Mouse (Mus musculus): ENCODE results near the gene Frmpd1. TPM values are rescaled to one million over a fixed set of nuclear protein-coding genes. Genes with fewer than 3 reads are reported as not detected.

Gene Frmpd1
- total and polyA plus RNA-seq, 3 experiments = 9.2 to 23.2 (median 20.8) TPM

DNA sequence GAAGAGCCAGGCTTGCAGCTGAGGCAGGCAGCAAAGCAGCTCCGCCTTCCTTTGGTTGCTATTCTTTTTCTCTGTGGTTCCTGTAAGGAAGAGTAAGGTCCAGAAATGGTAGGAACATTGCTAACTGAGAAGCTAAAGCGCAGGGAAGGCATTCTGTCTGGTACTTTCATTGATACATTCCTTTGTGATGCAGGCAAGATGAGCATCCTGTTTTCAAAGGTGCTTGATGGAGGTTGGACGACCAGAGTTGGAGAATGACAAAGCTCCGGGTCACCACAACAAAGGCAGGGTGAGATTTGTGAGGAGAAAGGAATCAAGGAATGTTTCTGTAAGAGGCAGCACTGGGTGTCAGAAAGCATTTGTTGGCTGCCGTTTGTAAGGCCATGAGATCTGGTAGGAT is 103.2 kb downstream of the Frmpd1 start:
- Histone ChIP-seq H3K4me1 (ENCODE audit: insufficient read depth, low read depth, low read length) (peaks cover 8% of the 10 kb centered on the region), H3K36me3 (replicated peaks) (peaks cover 25% of the 10 kb centered on the region), H3K27me3 (ENCODE audit: insufficient read depth, low read length) (peaks cover 15% of the 10 kb centered on the region), H3K9me3 (replicated peaks) (no peaks in the 10 kb centered on the region), H3K4me3 (ENCODE audit: low read depth, low read length) (no peak overlapping the region)
- ATAC-seq (ENCODE audit: extremely low read depth, insufficient number of reproducible peaks, low FRiP score, poor library complexity, severe bottlenecking) = no peak
- TF ChIP-seq GATA2 (IDR thresholded peaks at IDR 0.05; ENCODE audit: borderline replicate concordance, low read depth, low read length) (no peak), POLR2AphosphoS5 (IDR thresholded peaks at IDR 0.05; ENCODE audit: insufficient replicate concordance, low read depth, low read length) (no peak), TAL1 (conservative IDR thresholded peaks at IDR 0.05; ENCODE audit: low read depth, low read length) (no peak), GATA1 (IDR thresholded peaks at IDR 0.05; ENCODE audit: borderline replicate concordance, low read length) (no peak), CTCF (IDR thresholded peaks at IDR 0.05; ENCODE audit: low read depth, low read length) (no peak)
- no peak for DNase-seq (ENCODE audit: low spot score)

GRCm38 (mm10) chr4:45296662-45297564 is 112.2 kb downstream of the Frmpd1 start, which contains the start of gene Trmt10b:
TSS of gene Trmt10b (plus strand) at chr4:45297127.
- no peaks in the 10 kb centered on the region for H3K9me3 ChIP-seq (replicated peaks)
- peaks cover 24% of the 10 kb centered on the region for H3K36me3 ChIP-seq (replicated peaks)
- ATAC-seq (ENCODE audit: extremely low read depth, insufficient number of reproducible peaks, low FRiP score, poor library complexity, severe bottlenecking) (peak; percentile 88), DNase-seq (ENCODE audit: low spot score) (peak; percentile 74)
- H3K4me1 ChIP-seq (ENCODE audit: insufficient read depth, low read depth, low read length) = peaks cover 12% of the 10 kb centered on the region
- TF ChIP-seq GATA2 (IDR thresholded peaks at IDR 0.05; ENCODE audit: borderline replicate concordance, low read depth, low read length) = no peak
- no peak for TF ChIP-seq POLR2AphosphoS5 (IDR thresholded peaks at IDR 0.05; ENCODE audit: insufficient replicate concordance, low read depth, low read length)
- no peak for TF ChIP-seq CTCF (IDR thresholded peaks at IDR 0.05; ENCODE audit: low read depth, low read length)
- TF ChIP-seq GATA1 (IDR thresholded peaks at IDR 0.05; ENCODE audit: borderline replicate concordance, low read length) = no peak
- no peak for TF ChIP-seq TAL1 (conservative IDR thresholded peaks at IDR 0.05; ENCODE audit: low read depth, low read length)
- peak within 1 kb of the TSS; percentile 77 for H3K4me3 ChIP-seq (ENCODE audit: low read depth, low read length)
- no peaks in the 10 kb centered on the region for H3K27me3 ChIP-seq (ENCODE audit: insufficient read depth, low read length)

DNA sequence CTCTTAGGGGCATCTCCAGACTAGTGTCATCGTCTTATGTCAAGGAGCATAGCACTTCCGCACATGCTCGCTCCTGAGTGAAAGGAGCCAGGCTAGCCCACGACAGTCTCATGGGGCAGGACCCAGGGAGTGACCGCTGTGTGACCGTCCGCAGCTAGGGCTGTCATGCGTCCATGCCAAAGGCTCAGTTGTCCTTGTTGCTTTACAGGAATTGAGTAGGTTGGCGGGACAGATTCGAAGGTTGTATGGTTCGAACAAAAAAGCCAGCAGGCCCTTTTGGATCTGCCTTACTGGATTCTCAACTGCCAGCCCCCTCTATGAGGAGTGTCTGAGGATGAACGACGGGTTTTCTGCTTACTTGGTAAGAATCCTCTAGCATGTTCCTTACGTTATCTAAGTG is 120.9 kb downstream of the Frmpd1 start:
- H3K4me3 ChIP-seq (ENCODE audit: low read depth, low read length) = no peak overlapping the region
- no peak for ATAC-seq (ENCODE audit: extremely low read depth, insufficient number of reproducible peaks, low FRiP score, poor library complexity, severe bottlenecking)
- peaks cover 82% of the 10 kb centered on the region for H3K36me3 ChIP-seq (replicated peaks)
- peaks cover 4% of the 10 kb centered on the region; the same call in 1 of the 2 replicates for H3K4me1 ChIP-seq (ENCODE audit: insufficient read depth, low read depth, low read length)
- TF ChIP-seq CTCF (IDR thresholded peaks at IDR 0.05; ENCODE audit: low read depth, low read length) = no peak
- no peak for TF ChIP-seq GATA1 (IDR thresholded peaks at IDR 0.05; ENCODE audit: borderline replicate concordance, low read length)
- no peak for TF ChIP-seq TAL1 (conservative IDR thresholded peaks at IDR 0.05; ENCODE audit: low read depth, low read length)
- TF ChIP-seq GATA2 (IDR thresholded peaks at IDR 0.05; ENCODE audit: borderline replicate concordance, low read depth, low read length) = no peak
- TF ChIP-seq POLR2AphosphoS5 (IDR thresholded peaks at IDR 0.05; ENCODE audit: insufficient replicate concordance, low read depth, low read length) = no peak
- H3K27me3 ChIP-seq (ENCODE audit: insufficient read depth, low read length) = no peaks in the 10 kb centered on the region
- no peak for DNase-seq (ENCODE audit: low spot score)
- no peaks in the 10 kb centered on the region for H3K9me3 ChIP-seq (replicated peaks)

DNA sequence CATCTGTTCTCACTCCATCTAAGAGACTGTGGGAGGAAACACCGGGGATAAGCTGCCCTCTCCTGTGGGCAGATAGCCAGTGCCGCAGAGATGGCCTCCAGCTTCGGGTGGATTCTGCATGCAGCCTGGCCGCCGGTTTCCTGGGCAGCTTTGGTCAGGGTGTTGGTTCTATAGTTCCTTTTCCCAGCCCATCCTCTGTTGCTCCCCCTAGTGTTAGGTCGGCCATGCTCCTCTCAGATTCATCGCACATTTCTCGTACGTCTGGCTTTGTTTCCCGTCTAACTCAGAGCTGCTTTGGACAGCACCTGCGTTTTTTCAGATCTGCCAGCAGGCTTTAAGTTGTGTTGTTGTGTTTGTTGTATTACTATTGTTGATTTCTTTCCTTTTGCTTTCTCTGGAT is 123.4 kb downstream of the Frmpd1 start:
- Histone ChIP-seq H3K4me3 (ENCODE audit: low read depth, low read length) (no peak overlapping the region), H3K4me1 (ENCODE audit: insufficient read depth, low read depth, low read length) (peaks cover 4% of the 10 kb centered on the region; the same call in 1 of the 2 replicates), H3K9me3 (replicated peaks) (no peaks in the 10 kb centered on the region), H3K36me3 (replicated peaks) (peaks cover 77% of the 10 kb centered on the region), H3K27me3 (ENCODE audit: insufficient read depth, low read length) (no peaks in the 10 kb centered on the region)
- no peak for DNase-seq (ENCODE audit: low spot score)
- ATAC-seq (ENCODE audit: extremely low read depth, insufficient number of reproducible peaks, low FRiP score, poor library complexity, severe bottlenecking) = no peak
- no peak for TF ChIP-seq TAL1 (conservative IDR thresholded peaks at IDR 0.05; ENCODE audit: low read depth, low read length)
- TF ChIP-seq POLR2AphosphoS5 (IDR thresholded peaks at IDR 0.05; ENCODE audit: insufficient replicate concordance, low read depth, low read length) = no peak
- no peak for TF ChIP-seq GATA1 (IDR thresholded peaks at IDR 0.05; ENCODE audit: borderline replicate concordance, low read length)
- TF ChIP-seq GATA2 (IDR thresholded peaks at IDR 0.05; ENCODE audit: borderline replicate concordance, low read depth, low read length) = no peak
- TF ChIP-seq CTCF (IDR thresholded peaks at IDR 0.05; ENCODE audit: low read depth, low read length) = no peak

GRCm38 (mm10) chr4:45308606-45309005 is 123.9 kb downstream of the Frmpd1 start:
- peaks cover 74% of the 10 kb centered on the region for H3K36me3 ChIP-seq (replicated peaks)

GRCm38 (mm10) chr4:45311056-45311455 is 126.4 kb downstream of the Frmpd1 start:
- Histone ChIP-seq H3K4me1 (ENCODE audit: insufficient read depth, low read depth, low read length) (peaks cover 4% of the 10 kb centered on the region; the same call in 1 of the 2 replicates), H3K4me3 (ENCODE audit: low read depth, low read length) (no peak overlapping the region), H3K27me3 (ENCODE audit: insufficient read depth, low read length) (no peaks in the 10 kb centered on the region), H3K36me3 (replicated peaks) (peaks cover 76% of the 10 kb centered on the region), H3K9me3 (replicated peaks) (no peaks in the 10 kb centered on the region)
- DNase-seq (ENCODE audit: low spot score) (no peak), ATAC-seq (ENCODE audit: extremely low read depth, insufficient number of reproducible peaks, low FRiP score, poor library complexity, severe bottlenecking) (no peak)
- no peak for TF ChIP-seq POLR2AphosphoS5 (IDR thresholded peaks at IDR 0.05; ENCODE audit: insufficient replicate concordance, low read depth, low read length)
- TF ChIP-seq GATA1 (IDR thresholded peaks at IDR 0.05; ENCODE audit: borderline replicate concordance, low read length) = no peak
- TF ChIP-seq TAL1 (conservative IDR thresholded peaks at IDR 0.05; ENCODE audit: low read depth, low read length) = no peak
- no peak for TF ChIP-seq GATA2 (IDR thresholded peaks at IDR 0.05; ENCODE audit: borderline replicate concordance, low read depth, low read length)
- TF ChIP-seq CTCF (IDR thresholded peaks at IDR 0.05; ENCODE audit: low read depth, low read length) = no peak

More at GRCm38 (mm10) chr4:45308606-45309005, 123.9 kb downstream of the Frmpd1 start:
- Histone ChIP-seq H3K4me3 (ENCODE audit: low read depth, low read length) (no peak overlapping the region), H3K9me3 (replicated peaks) (no peaks in the 10 kb centered on the region), H3K4me1 (ENCODE audit: insufficient read depth, low read depth, low read length) (peaks cover 4% of the 10 kb centered on the region; the same call in 1 of the 2 replicates), H3K27me3 (ENCODE audit: insufficient read depth, low read length) (no peaks in the 10 kb centered on the region)
- no peak for DNase-seq (ENCODE audit: low spot score)
- TF ChIP-seq GATA1 (IDR thresholded peaks at IDR 0.05; ENCODE audit: borderline replicate concordance, low read length) (no peak), TAL1 (conservative IDR thresholded peaks at IDR 0.05; ENCODE audit: low read depth, low read length) (no peak)
- no peak for ATAC-seq (ENCODE audit: extremely low read depth, insufficient number of reproducible peaks, low FRiP score, poor library complexity, severe bottlenecking)
